Mouse (Mus musculus) small intestine, adult 2 months (tissue): ENCODE data around the gene Cenpf.

Experiments
- CTCF ChIP-seq: fragments of 200-500 bp; IDR thresholded peaks from 2 replicates; pipeline ENCODE4 v1.5.1; 2012; ENCODE audit warnings: low read depth, mild to moderate bottlenecking, control low read depth, inconsistent platforms, low read length, moderate library complexity, mixed read lengths; ENCODE audit not compliant: insufficient replicate concordance, insufficient read length; ENCODE audit errors: extremely low read depth
- POLR2A ChIP-seq: fragments of 200-500 bp; IDR thresholded peaks from 2 replicates; pipeline ENCODE4 v1.6.1; 2012; ENCODE audit warnings: low read depth, mild to moderate bottlenecking, control low read depth, inconsistent platforms, low read length, moderate library complexity

DNA sequence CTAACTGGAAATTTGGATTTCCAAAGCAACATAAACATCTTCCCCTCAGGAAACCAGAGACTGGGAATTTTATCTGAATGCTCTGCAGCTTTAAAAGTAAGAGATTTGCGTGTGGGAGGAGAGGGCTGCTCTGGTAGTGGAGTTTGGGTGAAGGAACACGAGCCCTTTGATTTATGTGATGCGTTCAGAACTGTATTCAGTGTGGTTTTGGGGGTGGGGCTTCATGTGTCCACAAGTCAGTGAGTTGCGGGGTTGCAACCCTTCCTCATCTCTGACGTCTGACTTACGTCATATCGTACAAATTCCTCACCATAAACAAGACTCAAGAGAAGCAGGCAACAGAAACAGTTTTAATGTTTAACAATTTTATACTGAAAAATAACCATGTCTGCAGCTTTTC is 74.8 kb downstream of the Cenpf start:
- no peak for TF ChIP-seq CTCF
- no peak for TF ChIP-seq POLR2A
